Mouse (Mus musculus) heart, postnatal 14 days (tissue): ENCODE measurements around the gene Calml3. TPM values are rescaled to one million over a fixed set of nuclear protein-coding genes. Genes with fewer than 3 reads are reported as not detected.

ENCODE experiments used
- DNase-seq, 2 experiments: peaks; one replicate each; pipeline ENCODE4 v3.0.0; 2021 to 2022
- intact Hi-C: fragments of 180-260 bp; cut with DNase I; formaldehyde crosslinking; loops from one replicate; pipeline ENCODE4 v1.15.1; 2025
- total RNA-seq, 2 experiments: library from RNA; stranded (reverse); gene quantifications; 2 replicates each; pipeline ENCODE4 v1.2.3; 2021

Gene Calml3
- total RNA-seq, 2 experiments from 2014 or later, result 0.26 to 0.29 TPM

- DNase-seq, result no peak
- intact Hi-C loops, result no loop called here
Observed at GRCm38 (mm10) chr13:3783621-3784020, 20.5 kb downstream of the Calml3 start.

- intact Hi-C loops, result no loop called here
- DNase-seq, result no peak
Observed at GRCm38 (mm10) chr13:3782499-3782898, 21.6 kb downstream of the Calml3 start.

GRCm38 (mm10) chr13:3779575-3780226 lies 24.4 kb downstream of the Calml3 start:
- no peak for DNase-seq
- intact Hi-C loops, result no loop called here

DNA sequence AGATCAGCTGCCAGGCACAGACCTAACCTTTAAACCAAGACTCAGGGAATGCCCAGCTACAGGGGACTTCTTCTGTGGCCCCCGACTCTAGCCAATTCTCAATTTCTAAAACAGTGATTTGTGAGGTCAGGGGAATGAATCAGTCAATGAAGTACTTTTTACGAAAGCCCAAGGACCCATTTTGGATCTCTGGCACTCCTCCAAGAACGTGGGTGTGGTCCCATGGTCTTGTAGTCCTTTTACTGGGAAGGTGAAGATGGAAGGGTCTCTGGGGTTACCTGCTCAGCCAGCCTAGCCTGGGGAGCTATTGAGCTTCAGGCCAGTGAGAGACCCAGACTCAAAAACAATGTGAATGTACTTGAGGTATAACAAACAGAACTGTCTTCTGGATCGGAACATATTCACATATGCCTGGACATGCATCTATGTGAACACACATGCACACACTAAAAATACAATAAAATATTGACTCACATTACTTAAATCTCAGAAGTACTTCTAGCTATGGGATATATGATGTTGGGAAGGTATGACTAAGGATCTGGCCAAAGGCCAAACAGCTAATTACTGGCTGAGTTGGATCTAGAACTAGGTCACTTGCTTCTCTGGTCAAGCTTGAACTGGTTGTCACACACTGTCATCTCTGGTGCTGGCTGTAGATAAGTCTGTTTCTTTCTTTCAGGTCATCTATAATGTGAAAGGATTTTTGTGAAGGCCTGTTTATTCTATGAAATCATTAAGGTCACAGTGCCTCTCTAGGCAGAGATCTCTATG lies 25.3 kb downstream of the Calml3 start:
- no peak for DNase-seq
- intact Hi-C loops, result no loop called here

DNA sequence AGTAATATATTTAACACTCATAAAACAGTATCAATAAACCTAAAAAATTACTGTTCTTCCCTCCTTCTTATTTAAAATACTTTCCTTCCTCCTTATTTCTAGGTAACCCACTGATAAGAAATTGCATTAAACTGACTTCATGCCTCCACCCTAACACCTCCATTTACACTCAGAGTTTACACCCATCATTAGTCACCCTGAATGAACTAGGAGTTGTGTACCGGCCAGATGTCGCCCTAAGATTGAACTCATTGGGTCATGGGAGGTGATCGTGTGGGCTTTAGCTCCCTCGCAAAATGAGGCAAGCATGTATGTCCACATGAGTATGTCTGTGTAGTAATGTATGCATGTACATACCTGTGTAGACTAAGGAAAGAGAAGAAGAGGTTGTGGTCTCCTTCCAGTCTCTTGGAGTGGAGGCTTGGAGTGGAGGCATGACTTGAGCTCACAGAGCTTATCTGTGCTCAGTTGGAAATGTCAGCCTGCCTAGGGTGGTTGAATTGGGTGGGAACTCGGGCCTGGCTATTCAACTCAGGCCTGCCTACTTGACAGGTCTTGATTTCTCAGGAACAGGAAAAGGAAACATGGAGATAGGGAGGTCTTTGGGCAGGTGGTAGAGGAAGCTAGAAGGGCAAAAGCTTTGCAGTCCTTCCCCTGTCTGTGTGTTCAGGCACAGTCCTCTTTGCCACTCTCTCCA lies 26.8 kb downstream of the Calml3 start:
- intact Hi-C loops, result no loop called here
- DNase-seq, result no peak

GRCm38 (mm10) chr13:3776446-3776845 lies 27.7 kb downstream of the Calml3 start:
- no peak for DNase-seq
- intact Hi-C loops, result no loop called here

DNA sequence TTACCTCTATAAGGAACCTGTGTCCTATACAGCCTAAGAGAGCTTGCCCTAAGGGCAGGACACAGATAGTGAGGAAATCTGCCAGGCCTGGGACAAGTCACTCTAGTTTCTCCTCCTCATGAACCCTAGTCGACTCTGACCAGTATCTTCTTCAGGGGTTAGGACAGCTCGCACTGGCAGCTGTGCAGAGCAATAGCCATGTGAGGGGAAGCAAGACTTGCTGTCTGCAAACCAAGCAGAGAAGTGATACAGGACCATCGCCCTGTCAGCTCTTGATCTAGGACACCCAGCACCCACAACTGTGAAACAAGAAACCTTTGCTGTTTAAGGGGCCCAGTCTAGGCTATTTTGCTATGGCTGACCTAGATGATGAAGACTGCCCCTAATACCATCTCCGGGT lies 29.1 kb downstream of the Calml3 start:
- intact Hi-C loops, result no loop called here
- DNase-seq, result no peak

DNA sequence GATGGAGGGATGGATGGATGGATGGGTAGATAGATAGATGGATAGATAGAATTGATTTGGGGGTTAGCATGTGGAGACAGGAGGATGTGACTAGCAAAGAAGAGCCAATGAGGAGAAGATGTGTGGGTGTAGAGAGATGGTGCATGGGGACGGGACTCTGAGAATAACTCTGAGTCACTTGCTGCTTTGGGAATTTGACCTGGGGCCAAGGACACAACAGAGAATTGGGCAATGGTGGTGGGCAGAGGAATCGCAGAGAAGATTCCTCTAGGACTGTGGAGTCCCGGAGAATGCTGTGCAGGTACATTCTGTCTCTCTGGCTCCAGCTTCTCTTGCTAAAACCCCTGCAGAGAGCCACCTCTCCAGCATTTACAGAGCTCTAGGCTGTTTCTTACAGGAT lies 29.8 kb downstream of the Calml3 start:
- no peak for DNase-seq
- intact Hi-C loops, result no loop called here

DNA sequence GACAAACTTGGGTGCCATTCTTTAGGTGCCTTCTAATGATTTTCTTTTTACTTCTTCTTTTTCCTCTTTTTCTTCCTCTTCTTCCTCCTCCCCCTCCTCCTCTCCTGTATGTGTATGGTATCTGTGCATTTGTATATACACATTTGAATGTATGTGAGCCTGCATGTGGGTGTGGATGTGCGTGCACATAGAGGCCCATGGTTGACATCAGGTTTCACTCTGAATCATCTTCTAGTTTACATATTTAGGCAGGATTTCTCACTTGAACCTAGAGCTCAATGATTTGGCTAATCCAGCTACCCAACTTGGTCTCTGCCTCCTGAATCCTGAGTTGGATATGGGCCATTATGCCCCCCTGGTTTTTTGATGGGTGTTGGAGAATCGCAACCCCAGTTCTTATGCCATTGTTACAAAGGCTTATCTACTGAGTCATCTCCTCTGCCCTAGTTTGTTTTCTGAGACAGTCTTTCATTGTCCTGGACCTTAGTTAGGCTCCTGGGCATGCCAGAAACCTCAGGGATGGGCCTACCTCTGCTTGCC lies 30.9 kb downstream of the Calml3 start:
- intact Hi-C loops, result no loop called here
- no peak for DNase-seq

- DNase-seq, result no peak
- intact Hi-C loops, result no loop called here
Observed at GRCm38 (mm10) chr13:3771221-3771620, 32.9 kb downstream of the Calml3 start.

DNA sequence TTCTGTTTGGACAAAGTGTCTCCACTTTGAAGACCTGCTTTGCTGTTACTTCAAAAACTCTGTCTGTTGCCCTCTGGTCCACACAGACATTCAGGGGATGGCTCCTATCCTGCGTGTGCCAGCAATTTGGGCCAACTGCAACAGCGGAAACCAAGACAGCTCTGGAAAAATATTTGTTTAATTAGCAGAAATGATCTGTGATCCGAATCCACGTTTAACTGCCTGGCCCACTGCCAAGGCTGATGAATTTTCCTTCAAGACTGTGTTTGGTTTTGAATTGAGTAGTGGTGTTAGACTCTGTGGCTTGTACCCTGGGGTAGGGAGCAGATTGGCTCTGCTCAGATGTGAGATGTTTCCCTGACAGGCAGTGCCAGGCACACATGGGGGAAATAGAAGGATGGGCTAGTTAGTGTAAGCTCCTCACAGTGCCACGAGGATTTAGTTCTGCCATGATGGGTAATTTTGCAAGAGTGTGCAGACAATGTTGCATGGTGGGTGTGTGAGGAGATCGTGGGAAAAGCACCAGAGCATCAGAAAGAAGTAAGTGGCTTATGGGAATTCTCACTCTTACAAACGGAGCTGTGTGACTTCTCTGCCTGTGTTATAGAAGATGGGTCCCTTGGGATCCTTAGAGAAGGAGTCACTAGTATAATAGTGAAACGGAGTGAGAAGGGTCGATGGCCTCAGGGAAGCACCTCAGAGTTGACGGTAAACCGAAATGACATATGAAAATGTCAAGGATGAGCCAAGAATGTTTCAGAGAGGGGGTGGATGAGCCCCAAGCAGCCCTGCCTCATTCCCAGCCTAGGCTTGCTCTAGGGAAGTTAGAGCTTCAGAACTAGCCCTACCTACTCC lies 33.7 kb downstream of the Calml3 start:
- DNase-seq, result peak; percentile 19 to 37
- intact Hi-C loops, result no loop called here

- intact Hi-C loops, result no loop called here
- no peak for DNase-seq
Observed at GRCm38 (mm10) chr13:3769531-3769930, 34.6 kb downstream of the Calml3 start.

- no peak for DNase-seq
Observed at GRCm38 (mm10) chr13:3768621-3769020, 35.5 kb downstream of the Calml3 start.

DNA sequence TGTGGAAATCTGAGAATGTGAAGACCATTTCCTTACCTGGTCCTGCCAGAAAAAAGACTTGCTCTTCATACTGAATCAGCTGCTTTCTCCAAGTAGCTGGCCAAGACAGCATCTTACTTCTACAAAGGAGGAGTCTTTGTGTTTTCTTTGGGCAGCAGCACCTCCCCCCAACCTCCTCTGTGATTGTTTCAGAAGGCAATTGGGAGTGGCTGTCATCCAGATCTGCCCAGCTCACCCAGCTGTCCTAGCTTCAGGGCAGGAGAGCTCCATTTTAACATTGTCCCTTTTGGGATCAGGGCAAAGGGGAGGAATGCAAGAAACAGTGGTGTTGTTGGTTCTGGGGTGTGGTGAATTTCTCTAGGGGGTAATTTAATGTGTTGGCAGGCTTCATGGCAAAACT lies 37.0 kb downstream of the Calml3 start:
- intact Hi-C loops, result no loop called here
- DNase-seq, result no peak

More at GRCm38 (mm10) chr13:3768621-3769020, 35.5 kb downstream of the Calml3 start:
- intact Hi-C loops, result no loop called here

- no peak for DNase-seq
- intact Hi-C loops, result no loop called here
Observed at GRCm38 (mm10) chr13:3765781-3766180, 38.3 kb downstream of the Calml3 start.

GRCm38 (mm10) chr13:3761131-3761530 lies 43.0 kb downstream of the Calml3 start:
- intact Hi-C loops, result no loop called here
- no peak for DNase-seq

GRCm38 (mm10) chr13:3758347-3758746 lies 45.8 kb downstream of the Calml3 start:
- no peak for DNase-seq
- intact Hi-C loops, result no loop called here

GRCm38 (mm10) chr13:3753291-3753690 lies 50.8 kb downstream of the Calml3 start:
- intact Hi-C loops, result loop anchor here (5.0 kb wide), 1 partner anchor 86 kb away; no protein-coding TSS in a partner anchor
- DNase-seq, result no peak
